Mouse (Mus musculus) thymus, adult 2 months (tissue): ENCODE data around the gene Coq5.
A peak's percentile ranks its signal among the peaks of the same experiment; 100 is the strongest.

Source experiments
- CTCF ChIP-seq: fragments of 200-500 bp; IDR thresholded peaks from 2 replicates; pipeline ENCODE4 v1.5.1; 2012; ENCODE audit warnings: mild to moderate bottlenecking, control low read depth, low read length, moderate library complexity, borderline replicate concordance; ENCODE audit not compliant: control insufficient read depth, poor library complexity, insufficient read depth; ENCODE audit errors: extremely low read depth
- POLR2A ChIP-seq: fragments of 200-500 bp; IDR thresholded peaks from 2 replicates; pipeline ENCODE4 v1.6.1; 2012; ENCODE audit warnings: mild to moderate bottlenecking, low read length, control low read depth, moderate library complexity; ENCODE audit not compliant: control insufficient read depth, poor library complexity, insufficient read depth; ENCODE audit errors: extremely low read depth

GRCm38 (mm10) chr5:115272812-115273548, 6.5 kb upstream of the Coq5 start, which contains the start of gene Rnf10:
- TF ChIP-seq CTCF (no peak), POLR2A (peak; percentile 98)
